Mouse (Mus musculus) heart, adult 2 months (tissue): ENCODE measurements around the gene Gm5798.
"Not testable (repeated sequence)": the region's sequence is repeated elsewhere in the genome, so short reads cannot be mapped to it uniquely, and the experiment has no call there.

Source experiments
- CTCF ChIP-seq: fragments of 200-600 bp; IDR thresholded peaks from 2 replicates; pipeline ENCODE4 v1.8.1; 2022; ENCODE audit warnings: antibody characterized with exemption, mild to moderate bottlenecking, moderate library complexity
- EP300 ChIP-seq: fragments of 200-500 bp; IDR thresholded peaks from 2 replicates; pipeline ENCODE4 v1.6.1; 2011; ENCODE audit warnings: low read depth, low read length, control low read depth; ENCODE audit not compliant: insufficient read depth

DNA sequence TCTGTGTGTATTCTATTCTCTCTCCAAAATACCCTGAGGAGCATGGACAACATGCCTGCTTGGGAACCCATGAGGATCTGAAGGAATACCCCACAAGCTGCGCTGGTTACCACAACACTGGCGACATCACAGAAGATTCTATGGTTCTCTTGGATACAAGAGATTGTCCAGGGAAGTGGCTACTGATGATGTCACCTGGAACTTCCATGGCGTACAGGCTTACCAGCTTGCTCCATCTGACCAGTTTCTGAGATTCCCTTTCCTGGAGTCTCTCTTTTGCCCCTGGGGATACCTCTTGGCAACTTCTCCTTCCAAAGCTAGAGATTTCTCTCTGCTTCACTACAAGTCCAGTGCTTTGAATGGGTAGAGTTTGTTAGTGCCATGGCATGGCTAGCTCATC, 37.9 kb downstream of the Gm5798 start, which contains the start of gene Gm7945:
- not testable (repeated sequence) for TF ChIP-seq CTCF, EP300
